Mouse (Mus musculus) forebrain, embryonic 16.5 days (tissue): Measurements from ENCODE around the gene Kcnv2. TPM values are rescaled to one million over a fixed set of nuclear protein-coding genes. Genes with fewer than 3 reads are reported as not detected.

Experiments
- ATAC-seq: fragments of 200-750 bp; cut with Nextera tagmentation; 2 replicates; pipeline ENCODE4 v1.8.0; 2017; ENCODE audit warnings: mild to moderate bottlenecking, moderate library complexity
- H3K27ac ChIP-seq: fragments of 300-500 bp; sonication (generic); 2 replicates; pipeline ENCODE4 v1.5.1; 2014; ENCODE audit warnings: low read length, control low read depth
- H3K27me3 ChIP-seq: fragments of 300-500 bp; sonication (generic); replicated peaks from 2 replicates; pipeline ENCODE4 v1.6.1; 2014; ENCODE audit warnings: low read length; ENCODE audit not compliant: control insufficient read depth, insufficient read depth
- H3K36me3 ChIP-seq: fragments of 300-500 bp; sonication (generic); 2 replicates; pipeline ENCODE4 v1.6.1; 2014; ENCODE audit not compliant: control insufficient read depth, insufficient read depth
- H3K4me1 ChIP-seq: fragments of 300-500 bp; sonication (generic); replicated peaks from 2 replicates; pipeline ENCODE4 v1.6.1; 2014; ENCODE audit warnings: low read length; ENCODE audit not compliant: control insufficient read depth, insufficient read depth
- H3K4me2 ChIP-seq: fragments of 300-500 bp; sonication (generic); 2 replicates; pipeline ENCODE4 v1.6.1; 2014; ENCODE audit warnings: mild to moderate bottlenecking, low read length, control low read depth
- H3K4me3 ChIP-seq: fragments of 300-500 bp; sonication (generic); replicated peaks from 2 replicates; pipeline ENCODE4 v1.5.1; 2014; ENCODE audit warnings: mild to moderate bottlenecking, low read length, control low read depth
- H3K9ac ChIP-seq: fragments of 300-500 bp; sonication (generic); replicated peaks from 2 replicates; pipeline ENCODE4 v1.6.1; 2014; ENCODE audit warnings: low read depth, low read length, control low read depth
- H3K9me3 ChIP-seq: fragments of 300-500 bp; sonication (generic); 2 replicates; pipeline ENCODE4 v1.6.1; 2016; ENCODE audit warnings: low read length; ENCODE audit not compliant: control insufficient read depth
- WGBS: fragments of 180-500 bp; shearing (Covaris S2); extraction: QIAGEN DNeasy Blood & Tissue Kit; methylation state at CpG from one replicate; pipeline ENCODE4 v1.1.7; 2014; 5-methylcytosine and 5-hydroxymethylcytosine counted together
- polyA plus RNA-seq: library from polyadenylated mRNA; unstranded; fragments of >200 nt; fragmentation: Nextera tagmentation; extraction: Ambion mirVana; gene quantifications from 2 replicates; pipeline ENCODE4 v1.2.1, GENCODE M21; 2015

Kcnv2 gene
- polyA plus RNA-seq, 1 experiment from 2014 or later = not detected

DNA sequence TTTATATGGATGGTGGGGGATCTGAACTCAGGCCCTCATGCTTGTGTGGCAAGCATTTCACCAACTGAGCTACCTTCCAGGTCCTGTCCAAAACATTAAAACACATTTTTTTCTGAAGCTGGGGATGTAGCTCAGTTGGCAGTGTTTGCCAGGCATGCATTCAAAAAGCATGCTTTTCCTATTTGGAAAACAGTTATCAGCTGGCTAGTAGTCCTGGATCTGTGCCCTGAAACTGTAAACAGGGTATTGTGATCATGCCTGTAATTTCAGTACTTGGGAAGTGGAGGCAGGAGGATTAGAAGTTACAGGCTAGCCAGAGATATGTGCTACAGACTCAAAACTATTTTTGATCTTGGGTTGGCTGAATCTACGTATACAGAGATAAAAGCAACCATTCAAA, 59.7 kb downstream of the Kcnv2 start:
- no peak overlapping the region for H3K9ac ChIP-seq
- WGBS = 63% methylated on average over 1 of the region's 1 CpGs
- H3K27me3 ChIP-seq = no peaks in the 10 kb centered on the region
- H3K36me3 ChIP-seq = peaks cover 3% of the 10 kb centered on the region; the same call in 1 of the 2 replicates
- no peak overlapping the region for H3K4me2 ChIP-seq
- no peak overlapping the region for H3K4me3 ChIP-seq
- 0 out of 2 replicates have a peak, but pooled peaks cover under 1% of the 10 kb centered on the region for H3K9me3 ChIP-seq
- no peak for ATAC-seq
- H3K4me1 ChIP-seq = no peaks in the 10 kb centered on the region
- no peak overlapping the region for H3K27ac ChIP-seq

DNA sequence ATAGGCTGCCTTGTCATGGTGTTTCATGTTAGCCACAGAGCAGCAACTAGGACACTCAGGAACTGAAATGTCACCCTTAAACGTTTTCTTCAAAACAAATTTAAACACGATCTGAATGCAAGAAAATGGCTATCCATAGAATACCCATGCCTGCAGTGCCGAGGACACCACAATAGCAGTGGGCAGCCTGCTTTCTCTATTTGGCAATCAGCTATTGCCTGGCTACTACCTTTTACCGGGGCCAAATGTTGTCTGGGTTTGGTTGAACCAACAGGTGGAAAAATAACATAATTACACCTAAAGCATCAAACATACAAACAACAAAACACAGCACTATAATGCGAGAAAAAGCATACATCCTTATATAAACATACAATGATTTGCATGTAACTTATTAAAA, 60.9 kb downstream of the Kcnv2 start:
- H3K9me3 ChIP-seq = no peaks in the 10 kb centered on the region
- H3K27ac ChIP-seq = no peak overlapping the region
- H3K4me1 ChIP-seq = no peaks in the 10 kb centered on the region
- no peak overlapping the region for H3K9ac ChIP-seq
- H3K4me3 ChIP-seq = no peak overlapping the region
- H3K27me3 ChIP-seq = no peaks in the 10 kb centered on the region
- H3K36me3 ChIP-seq = peaks cover 3% of the 10 kb centered on the region
- ATAC-seq = no peak
- 90% methylated on average over 5 of the region's 5 CpGs for WGBS
- no peak overlapping the region for H3K4me2 ChIP-seq

- H3K9ac ChIP-seq = no peak overlapping the region
- H3K4me2 ChIP-seq = no peak overlapping the region
- no peaks in the 10 kb centered on the region for H3K9me3 ChIP-seq
- H3K27ac ChIP-seq = no peak overlapping the region
- peaks cover 6% of the 10 kb centered on the region for H3K36me3 ChIP-seq
- H3K4me3 ChIP-seq = no peak overlapping the region
- no peaks in the 10 kb centered on the region for H3K4me1 ChIP-seq
- H3K27me3 ChIP-seq = no peaks in the 10 kb centered on the region
- peak; percentile 69 for ATAC-seq
Measured at GRCm38 (mm10) chr19:27385304-27385703, 62.9 kb downstream of the Kcnv2 start.

Other genes with a start within 250 kb of the Kcnv2 start
- gene Vldlr, start 106.1 kb upstream of the Kcnv2 start, polyA plus RNA-seq = 40.5 and 41.2 TPM in 2 replicates
- gene Pum3, start 107.2 kb downstream of the Kcnv2 start, polyA plus RNA-seq = 64.9 and 83.6 TPM in 2 replicates